Mouse (Mus musculus): ENCODE measurements around the gene Oca2.

DNA sequence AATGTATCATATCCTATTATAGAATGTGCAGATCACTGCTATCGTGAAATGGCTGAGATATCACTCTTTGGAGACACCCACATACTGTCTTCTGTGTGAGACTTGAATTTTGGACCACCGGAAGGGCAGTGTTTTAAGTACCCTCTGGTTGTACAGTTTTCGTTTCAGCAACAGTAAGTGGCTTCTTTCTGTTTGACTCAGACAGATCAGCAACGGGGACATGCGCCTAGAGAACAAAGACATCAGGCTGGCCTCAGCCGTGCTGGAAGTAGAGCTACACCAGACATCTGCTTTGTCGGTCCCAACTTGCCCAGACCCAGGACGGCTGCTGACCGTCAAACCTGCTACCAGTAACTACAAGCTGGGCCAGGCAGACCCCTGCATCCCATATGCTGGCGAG, 15.0 kb downstream of the Oca2 start:
- TF ChIP-seq CTCF (IDR thresholded peaks at IDR 0.05; ENCODE audit: insufficient read depth, low read length) (no peak), POLR2A (IDR thresholded peaks at IDR 0.05; ENCODE audit: borderline replicate concordance, extremely low read depth, low read depth, low read length) (no peak)
